Mouse (Mus musculus) c-Kit-negative CD71-positive TER-119-positive erythroid progenitor cells, embryonic 14.5 days (primary cell): ENCODE measurements around the gene Slc35e3.
"Not testable (repeated sequence)": the region's sequence is repeated elsewhere in the genome, so short reads cannot be mapped to it uniquely, and the experiment has no call there.

Experiments
- DNase-seq: peaks from one replicate; pipeline ENCODE4 v3.0.0-alpha.2; 2013; ENCODE audit warnings: low read depth, low spot score

The Slc35e3 gene

DNA sequence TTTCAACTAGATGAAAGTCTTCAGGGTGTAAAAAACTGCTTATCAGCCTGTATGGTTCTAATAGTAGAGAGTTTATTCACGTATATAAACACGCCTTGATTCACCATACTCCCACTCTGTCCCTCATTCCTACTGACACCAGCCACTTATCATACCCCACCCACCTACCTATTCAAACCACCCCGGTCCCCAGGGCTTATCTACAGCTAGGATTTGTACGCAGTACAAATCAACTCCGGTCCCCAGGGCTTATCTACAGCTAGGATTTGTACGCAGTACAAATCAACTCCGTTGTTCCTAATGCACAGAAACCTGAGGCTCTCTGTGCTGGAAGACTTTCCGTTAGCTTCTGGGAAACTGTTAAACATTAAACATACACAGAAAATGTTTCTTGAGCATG, 12.5 kb downstream of the Slc35e3 start:
- not testable (repeated sequence) for DNase-seq

DNA sequence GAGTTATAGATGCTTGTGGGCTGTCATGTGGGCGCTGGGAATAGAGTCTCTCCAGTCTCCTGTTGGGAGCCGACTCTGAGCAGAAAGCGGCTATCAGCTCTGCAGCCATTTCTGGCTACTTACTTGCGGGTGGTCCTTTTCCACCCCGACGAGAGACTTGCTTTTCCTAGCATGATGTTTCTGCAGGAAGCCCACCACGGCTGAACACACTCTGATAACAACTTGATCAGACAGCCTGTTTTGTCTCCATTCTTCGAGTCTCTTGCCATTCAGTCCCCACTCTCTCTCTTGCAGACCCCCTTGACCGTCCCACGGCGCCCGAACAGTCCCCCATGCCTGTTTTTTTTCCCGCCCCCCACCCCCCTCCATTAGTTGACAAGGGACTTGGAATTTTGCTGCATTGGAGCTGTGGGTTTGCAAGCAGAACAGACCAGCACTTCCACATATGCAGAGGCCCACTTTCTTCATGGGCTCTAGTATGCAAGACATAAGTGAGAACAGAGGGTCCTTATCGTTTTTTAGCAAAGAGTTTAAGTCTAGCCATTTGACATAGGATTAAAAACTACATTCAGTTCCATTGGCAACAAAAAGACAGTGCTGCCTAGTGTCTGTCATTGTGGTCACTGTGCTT, 13.1 kb downstream of the Slc35e3 start:
- no peak for DNase-seq

DNA sequence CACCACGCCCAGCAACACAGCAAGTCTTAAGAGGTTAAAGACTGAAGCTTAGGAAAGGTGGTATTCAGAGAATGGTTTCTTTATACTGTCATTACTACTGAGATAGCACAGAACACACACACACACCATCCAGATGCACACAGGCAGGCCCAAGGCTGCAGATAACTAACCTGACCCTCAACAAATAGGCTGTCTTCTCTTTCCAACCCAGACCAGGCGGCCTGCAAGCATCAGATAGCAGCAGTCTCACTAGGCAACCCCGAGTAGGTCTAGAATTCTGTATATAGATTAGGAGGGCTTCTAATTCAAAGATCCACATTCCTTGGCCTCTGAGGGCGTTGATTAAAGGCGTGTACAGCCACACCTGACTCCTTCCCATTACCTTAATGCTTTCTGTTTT, 14.0 kb downstream of the Slc35e3 start:
- peak; percentile 38 for DNase-seq

DNA sequence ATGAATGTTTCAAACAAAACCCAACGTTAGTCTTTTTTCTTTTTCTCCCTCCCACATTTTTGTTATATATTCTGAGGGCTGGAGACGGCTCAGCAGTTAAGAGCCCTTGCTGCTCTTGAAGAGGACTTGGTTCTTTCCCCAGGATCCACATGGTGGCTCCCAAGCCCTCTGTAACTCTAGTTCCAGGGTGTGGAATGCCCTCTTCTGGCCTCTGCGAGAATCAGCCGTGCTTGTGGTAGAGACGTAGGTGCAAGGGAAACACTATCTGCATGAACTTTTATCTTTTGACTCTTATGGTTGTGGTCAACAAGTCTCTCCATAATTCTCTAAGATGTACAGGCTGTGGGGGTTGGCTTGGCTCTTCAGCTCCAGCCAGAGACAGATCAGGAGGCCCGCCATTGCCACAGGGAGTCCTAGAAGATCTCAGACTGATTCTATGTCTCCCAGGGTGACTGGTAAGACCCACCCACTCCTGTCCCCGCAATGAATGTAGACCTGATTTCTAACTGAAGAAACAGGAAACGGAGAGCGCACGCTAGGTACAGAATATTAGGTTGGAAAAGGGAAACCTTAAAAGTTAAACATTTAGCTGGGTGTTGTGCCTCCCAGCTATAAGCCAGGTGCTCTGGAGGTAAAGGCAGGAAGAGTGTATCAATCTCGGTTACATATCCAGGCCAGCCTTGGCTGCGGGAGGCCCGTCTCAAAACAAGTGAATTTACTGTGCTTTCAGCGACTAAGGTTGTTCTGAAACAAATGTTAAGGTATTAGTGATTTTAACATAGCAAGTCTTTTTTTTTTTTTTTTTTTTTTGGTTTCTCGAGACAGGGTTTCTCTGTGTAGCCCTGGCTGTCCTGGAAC, 14.7 kb downstream of the Slc35e3 start:
- DNase-seq: no peak

DNA sequence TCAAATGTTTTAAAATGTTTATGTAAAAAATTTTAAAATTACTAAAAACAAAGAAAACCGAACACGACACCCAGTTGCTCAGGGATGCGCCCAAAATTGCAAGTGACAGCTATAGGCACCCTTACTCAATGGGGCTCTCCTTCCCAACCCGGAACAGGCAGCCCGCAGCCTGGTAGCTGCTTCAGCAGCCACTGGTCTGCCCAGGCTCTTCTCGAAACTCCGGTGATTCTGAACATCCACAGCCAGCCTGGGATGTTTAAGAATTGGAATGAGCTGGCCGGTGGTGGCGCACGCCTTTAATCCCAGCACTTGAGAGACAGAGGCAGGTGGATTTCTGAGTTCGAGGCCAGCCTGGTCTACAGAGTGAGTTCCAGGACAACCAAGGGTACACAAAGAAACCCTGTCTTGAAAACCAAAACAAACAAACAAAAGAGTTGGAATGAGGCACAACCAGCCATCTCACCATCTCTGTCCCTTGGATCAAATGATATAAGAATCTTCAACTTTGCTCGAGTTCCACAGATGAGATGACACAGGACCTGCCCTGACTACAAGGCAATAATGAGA, 15.4 kb downstream of the Slc35e3 start:
- DNase-seq: no peak

DNA sequence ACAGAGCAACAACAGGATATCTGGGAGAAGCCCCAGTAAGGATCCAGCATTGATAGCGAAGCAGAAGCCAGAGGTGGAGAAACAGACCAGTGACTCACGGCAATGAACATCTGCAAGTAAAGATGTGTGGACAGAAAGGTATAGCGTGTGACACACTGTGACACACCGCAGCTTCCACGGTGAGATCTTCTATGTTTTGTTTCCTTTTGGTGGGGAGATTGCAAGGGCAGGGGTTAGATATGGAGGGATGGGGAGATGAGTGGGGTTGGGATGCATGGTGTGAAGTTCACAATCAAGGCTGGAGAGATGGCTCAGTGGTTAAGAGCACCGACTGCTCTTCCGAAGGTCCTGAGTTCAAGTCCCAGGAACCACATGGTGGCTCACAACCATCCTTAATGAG, 16.0 kb downstream of the Slc35e3 start:
- no peak for DNase-seq

DNA sequence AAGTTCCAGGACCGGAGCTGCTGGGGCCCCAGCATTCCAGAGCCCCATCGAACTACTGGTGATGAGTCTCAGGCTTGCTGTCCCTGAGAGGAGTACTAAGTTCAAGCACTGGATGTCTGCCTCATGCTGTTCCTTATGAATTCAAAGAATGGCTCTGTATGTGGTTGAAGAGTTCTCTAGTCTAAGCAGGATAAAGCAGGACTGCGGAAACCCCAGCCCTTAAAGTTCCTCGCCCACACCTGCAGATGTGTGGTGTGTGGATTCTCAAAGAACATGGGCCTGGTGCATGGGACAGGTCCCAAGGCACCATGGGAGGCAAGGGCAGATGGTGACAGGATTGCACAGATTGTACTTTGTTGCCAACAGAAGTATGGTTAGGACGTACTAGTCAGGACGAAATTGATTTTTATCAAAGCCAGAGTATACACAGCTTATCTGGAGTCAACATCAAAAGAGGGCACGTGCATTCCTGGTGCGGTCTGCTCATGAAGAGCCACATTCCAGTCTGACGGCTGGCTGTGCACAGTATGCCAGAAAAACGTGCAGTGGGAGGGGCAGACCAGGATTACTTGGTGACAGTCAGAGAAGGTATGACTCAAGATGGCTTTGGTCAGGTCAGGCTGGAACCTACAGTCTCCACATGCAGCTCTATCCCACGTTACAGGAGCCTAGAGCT, 16.9 kb downstream of the Slc35e3 start:
- DNase-seq: no peak

DNA sequence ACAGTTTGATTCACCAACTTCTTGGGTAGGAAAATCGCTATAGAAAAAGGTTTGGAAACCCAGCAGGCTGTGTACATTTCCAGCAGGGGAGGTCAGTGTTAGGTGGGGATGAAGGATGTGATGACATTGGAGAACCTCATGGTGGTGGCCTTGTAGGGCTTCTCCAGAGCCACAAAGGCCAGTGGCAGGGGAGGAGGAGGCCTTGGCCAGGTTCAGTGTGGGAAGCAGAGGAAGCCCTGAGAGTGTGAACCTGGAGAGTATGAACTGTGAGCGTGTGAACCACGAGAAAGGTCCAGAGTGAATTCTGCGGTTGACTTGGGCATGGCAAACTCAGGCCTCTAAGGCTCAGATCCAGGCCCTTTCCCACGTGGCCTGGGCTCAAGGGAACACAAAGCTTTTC, 17.6 kb downstream of the Slc35e3 start:
- no peak for DNase-seq

DNA sequence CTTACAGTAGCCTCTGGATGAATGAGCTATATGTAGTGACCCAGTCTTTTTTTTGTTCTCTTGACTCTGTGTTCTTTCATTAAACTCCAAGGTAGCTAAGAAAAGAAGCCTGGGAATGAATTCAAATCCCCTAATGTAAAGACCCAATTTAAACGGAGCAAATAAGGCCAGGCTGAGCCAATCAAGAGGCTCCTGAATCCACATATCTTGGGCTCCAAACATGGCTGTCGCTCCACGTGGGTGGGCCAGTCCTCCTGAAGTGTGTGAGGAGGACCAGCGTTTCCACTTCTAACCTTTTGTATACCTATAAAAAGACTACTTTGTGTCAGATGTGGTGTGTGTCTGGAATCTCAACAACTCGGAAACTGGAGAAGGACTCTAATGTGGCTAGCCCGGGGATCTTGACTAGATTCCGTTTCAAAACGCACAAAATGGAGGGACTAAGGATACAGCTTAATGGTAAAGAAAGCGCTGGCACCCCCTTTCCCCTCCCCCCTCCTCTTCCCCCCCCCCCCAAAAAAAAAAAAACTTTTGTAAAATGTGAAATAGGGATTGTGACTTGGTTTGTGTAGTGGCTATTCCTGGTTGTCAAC, 18.6 kb downstream of the Slc35e3 start:
- DNase-seq: no peak

DNA sequence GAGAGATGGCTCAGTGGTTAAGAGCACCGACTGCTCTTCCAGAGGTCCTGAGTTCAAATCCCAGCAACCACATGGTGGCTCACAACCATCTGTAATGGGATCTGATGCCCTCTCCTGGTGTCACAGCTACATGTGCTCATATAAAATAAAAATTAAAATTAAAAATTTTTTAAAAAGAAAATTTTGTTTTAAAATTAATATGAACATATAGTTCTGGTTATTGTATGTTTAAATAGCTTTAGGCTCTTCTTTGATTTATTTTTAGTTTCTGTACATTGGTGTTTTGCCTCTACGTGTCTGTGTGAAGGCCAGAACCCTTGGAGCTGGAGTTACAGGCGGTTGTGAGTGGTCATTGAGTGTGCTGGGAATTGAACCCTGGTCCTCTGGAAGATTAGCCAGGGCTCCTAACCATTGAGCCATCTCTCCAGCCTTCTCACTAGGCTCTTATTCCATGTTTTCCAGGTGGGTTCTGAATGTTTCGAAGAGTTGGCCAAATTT, 19.2 kb downstream of the Slc35e3 start:
- DNase-seq: no peak

DNA sequence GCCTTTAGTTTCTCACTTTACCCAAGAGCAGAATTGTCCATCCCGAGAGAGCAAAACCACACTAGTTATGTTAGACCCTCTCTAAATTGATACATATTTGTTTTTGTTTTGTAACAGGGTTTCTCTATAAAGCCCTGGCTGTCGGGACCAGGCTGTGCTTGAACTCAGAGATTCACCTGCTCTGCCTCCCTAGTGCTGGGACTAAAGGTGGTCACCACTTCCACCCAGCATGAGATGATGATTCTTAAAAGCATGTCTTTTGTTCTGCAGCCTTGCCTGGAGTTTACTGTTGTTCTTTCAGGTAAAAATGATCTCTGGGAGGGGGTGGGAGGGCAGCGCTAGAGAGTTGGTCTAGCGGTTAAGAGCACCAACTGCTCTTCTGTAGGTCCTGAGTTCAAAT, 19.8 kb downstream of the Slc35e3 start:
- no peak for DNase-seq

DNA sequence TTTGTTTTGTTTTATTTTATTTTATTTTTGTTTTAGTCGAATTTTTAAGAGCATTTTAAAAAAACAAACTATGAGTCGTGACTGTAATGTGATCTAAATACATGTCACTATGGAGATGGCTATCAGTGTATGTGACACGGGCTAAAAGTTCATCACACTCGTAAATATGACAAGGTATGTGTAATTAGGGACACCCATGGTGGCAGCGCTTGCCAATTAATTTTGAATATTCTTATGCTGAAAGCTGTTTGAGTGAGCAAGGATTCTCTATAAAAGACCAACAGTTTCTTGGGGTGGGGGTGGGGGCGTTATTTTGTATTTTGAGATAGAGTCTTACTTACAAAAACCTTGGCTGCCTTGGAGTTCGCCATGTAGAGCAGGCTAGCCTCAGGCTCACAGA, 20.5 kb downstream of the Slc35e3 start:
- DNase-seq: no peak

DNA sequence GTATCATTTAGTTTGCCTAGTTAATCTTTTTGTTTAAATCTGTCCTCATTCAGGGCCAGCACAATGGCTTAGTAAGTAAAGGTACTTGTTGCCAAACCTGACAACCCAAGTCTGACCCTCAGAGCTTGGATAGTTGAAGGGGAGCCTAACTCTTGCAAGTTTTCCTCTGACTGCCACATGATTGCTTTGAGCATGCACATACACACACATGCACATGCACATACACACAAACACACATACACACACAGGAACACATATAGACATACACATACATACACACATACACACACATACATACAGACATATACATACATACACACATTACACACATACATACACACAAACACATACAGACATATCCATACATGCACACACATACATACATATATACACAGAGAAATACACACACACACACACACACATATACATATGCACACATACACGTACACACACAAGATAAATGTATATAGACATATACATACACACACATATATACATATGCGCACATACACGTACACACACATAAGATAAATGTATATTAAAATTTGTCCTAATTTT, 21.3 kb downstream of the Slc35e3 start:
- DNase-seq: no peak

DNA sequence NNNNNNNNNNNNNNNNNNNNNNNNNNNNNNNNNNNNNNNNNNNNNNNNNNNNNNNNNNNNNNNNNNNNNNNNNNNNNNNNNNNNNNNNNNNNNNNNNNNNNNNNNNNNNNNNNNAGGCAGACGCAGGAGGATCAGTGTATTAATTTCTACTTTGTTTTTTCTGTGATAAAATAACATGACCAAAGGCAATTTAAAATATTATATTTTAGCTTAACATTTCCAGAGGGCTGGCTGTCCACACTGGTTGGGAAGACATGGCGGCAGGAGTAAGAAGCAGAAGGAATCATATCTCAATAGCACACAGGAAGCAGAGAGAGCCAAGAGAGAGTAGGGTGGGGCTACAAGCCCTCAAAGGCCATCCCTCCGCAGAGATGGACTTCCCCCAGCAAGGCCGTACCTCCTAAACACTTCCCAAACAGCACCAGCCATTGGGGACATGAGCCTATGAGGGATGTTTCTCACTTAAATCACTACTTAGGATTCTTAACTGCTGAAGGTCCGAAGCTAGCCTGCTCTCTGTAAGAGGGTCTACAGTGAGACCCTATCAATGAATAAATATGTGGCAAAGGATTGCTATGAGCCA, 21.9 kb downstream of the Slc35e3 start:
- DNase-seq: no peak

DNA sequence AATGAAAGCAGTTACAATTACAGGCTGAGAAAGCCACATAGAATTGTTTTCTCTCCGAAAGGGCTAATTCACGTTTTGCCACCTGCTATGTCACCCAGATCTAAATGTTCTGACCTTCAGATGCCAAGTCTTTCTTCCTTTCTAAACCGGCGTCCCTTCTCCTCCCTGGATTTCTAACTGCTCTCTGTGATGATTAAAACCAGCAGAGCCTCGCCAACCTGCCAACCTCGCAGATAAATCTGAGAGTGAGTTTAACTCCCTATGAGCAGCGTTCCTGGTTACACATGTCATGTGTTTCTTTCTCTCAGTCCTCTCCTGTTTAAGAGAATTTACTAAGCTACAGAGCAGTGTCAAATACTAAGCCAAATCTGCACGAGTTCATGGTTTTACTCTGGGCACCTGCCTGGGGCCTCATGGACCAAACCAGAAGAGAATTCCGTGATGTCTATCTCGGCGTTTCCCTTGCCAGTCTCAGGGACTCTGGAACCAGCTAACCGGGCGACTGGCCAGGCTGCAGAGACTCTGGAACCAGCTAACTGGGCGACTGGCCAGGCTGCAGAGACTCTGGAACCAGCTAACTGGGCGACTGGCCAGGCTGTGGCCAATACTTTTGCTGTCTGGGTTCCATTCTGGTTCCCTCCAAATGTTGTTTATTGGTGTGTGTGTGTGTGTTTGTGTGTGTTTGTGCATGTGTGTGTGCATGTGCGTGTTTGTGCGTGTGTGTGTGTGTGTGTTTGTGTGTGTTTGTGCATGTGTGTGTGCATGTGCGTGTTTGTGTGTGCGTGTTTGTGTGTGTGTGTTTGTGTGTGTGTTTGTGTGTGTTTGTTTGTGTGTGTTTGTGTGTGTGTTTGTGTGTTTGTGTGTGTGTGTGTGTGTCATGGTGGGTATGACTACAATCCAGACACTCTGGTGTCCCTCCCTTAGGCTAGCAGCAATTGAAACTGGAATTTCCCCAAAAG, 27.7 kb downstream of the Slc35e3 start:
- DNase-seq: no peak

DNA sequence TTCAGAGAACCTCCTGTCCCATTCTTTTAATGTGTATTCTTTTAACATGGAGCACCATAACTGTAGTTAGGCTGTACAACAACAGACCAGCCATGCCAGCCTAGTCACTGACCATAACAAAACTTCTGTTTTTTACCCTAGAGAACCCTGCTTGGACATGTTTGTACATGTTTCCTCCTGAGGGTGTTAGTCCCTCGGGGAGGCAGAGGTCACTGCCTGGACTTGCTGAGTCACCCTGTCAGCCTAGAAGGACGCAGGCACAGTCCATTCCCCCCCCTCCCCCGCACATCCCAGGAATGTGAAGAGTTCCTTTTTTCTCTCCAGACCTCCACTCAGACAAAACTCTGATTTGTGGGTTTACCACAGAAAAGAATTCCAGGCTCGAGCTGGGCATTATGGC, 28.6 kb downstream of the Slc35e3 start:
- DNase-seq: no peak

DNA sequence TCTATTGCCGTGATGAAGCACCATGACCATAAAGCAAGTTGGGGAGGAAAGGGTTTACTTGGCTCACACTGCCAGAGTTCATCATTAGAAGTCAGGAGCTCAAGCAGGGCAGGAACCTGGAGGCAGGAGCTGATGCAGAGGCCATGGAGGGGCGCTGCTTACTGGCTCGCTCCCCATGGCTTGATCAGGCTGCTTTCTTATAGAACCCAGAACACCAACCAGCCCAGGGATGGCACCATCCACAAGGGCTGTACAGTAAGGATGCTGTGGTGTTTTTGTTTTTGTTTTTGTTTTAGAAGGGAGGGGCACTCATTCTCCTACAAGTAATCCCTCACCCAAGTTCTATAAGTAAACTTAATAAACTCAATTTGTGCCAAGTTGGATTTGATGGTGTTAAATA, 29.5 kb downstream of the Slc35e3 start:
- DNase-seq: no peak

DNA sequence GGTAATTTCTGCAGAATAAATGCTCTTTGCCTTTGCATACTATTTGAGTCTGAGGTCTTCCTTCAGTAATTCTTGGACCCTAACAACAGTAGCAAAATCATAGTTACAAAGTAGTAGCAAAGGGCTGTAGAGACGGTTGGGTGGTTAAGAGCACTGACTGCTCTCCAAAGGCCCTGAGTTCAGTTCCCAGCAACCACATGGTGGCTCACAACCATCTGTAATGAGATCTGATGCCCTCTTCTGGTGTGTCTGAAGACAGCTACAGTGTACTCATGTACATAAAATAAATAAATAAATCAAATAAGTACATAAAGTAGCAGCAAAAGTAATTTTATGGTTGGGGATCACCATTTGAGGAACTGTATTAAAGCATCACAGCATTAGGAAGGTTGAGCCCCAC, 30.5 kb downstream of the Slc35e3 start:
- not testable (repeated sequence) for DNase-seq

DNA sequence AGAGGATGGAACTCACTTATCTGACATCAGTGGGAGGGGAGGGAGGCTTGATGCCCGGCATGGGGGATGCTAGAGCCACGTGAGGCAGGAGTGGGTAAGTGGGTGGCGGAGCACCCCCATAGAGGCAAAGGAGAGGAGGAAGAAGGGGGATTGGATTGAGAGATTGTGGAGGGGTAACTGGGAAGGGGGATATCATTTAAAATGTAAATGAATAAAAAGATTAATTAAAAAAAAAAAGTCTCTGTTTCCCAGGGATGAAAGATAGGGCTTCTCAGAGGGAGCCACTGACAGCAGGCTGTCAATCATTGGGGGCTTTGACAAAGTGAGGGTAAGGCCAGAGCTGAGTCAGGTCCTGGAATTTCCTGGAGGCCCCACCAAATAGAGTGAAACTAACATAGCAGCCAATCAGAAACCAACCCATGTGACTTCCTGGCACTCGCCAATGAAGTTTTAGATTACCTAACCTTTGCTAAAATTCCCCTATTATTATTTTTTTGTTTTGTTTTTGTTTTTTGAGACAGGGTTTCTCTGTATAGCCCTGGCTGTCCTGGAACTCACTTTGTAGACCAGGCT, 31.2 kb downstream of the Slc35e3 start:
- DNase-seq: no peak
